Mouse (Mus musculus) midbrain, embryonic 13.5 days (tissue): Measurements from ENCODE around the gene Cox5a. TPM values are rescaled to one million over a fixed set of nuclear protein-coding genes. Genes with fewer than 3 reads are reported as not detected.

Source experiments
- ATAC-seq: fragments of 200-750 bp; cut with Nextera tagmentation; 2 replicates; pipeline ENCODE4 v1.8.0; 2017; ENCODE audit warnings: mild to moderate bottlenecking, moderate TSS enrichment, moderate library complexity
- H3K27ac ChIP-seq: fragments of 300-500 bp; sonication (generic); 2 replicates; pipeline ENCODE4 v1.5.1; 2015; ENCODE audit warnings: inconsistent platforms, mild to moderate bottlenecking, moderate library complexity
- H3K27me3 ChIP-seq: fragments of 300-500 bp; sonication (generic); 2 replicates; pipeline ENCODE4 v1.6.1; 2015; ENCODE audit warnings: mild to moderate bottlenecking, inconsistent platforms
- H3K36me3 ChIP-seq: fragments of 300-500 bp; sonication (generic); 2 replicates; pipeline ENCODE4 v1.6.1; 2015; ENCODE audit warnings: mild to moderate bottlenecking, inconsistent platforms
- H3K4me1 ChIP-seq: fragments of 300-500 bp; sonication (generic); replicated peaks from 2 replicates; pipeline ENCODE4 v1.6.1; 2015; ENCODE audit warnings: inconsistent platforms
- H3K4me2 ChIP-seq: fragments of 300-500 bp; sonication (generic); replicated peaks from 2 replicates; pipeline ENCODE4 v1.6.1; 2015; ENCODE audit warnings: moderate library complexity, mild to moderate bottlenecking, inconsistent platforms
- H3K4me3 ChIP-seq: fragments of 300-500 bp; sonication (generic); replicated peaks from 2 replicates; pipeline ENCODE4 v1.5.1; 2015; ENCODE audit warnings: mild to moderate bottlenecking, inconsistent platforms
- H3K9ac ChIP-seq: fragments of 300-500 bp; sonication (generic); replicated peaks from 2 replicates; pipeline ENCODE4 v1.6.1; 2015; ENCODE audit warnings: mild to moderate bottlenecking, inconsistent platforms
- H3K9me3 ChIP-seq: fragments of 300-500 bp; sonication (generic); 2 replicates; pipeline ENCODE4 v1.6.1; 2016; ENCODE audit warnings: mild to moderate bottlenecking, inconsistent platforms
- WGBS: fragments of 180-500 bp; shearing (Covaris S2); methylation state at CpG from one replicate; pipeline ENCODE4 v1.1.7; 2015; 5-methylcytosine and 5-hydroxymethylcytosine counted together
- polyA plus RNA-seq: library from polyadenylated mRNA; unstranded; fragments of >200 nt; fragmentation: Nextera tagmentation; extraction: Ambion mirVana; gene quantifications from 2 replicates; pipeline ENCODE4 v1.2.1, GENCODE M21; 2015

The Cox5a gene
- 809 and 819 TPM in 2 replicates for polyA plus RNA-seq

DNA sequence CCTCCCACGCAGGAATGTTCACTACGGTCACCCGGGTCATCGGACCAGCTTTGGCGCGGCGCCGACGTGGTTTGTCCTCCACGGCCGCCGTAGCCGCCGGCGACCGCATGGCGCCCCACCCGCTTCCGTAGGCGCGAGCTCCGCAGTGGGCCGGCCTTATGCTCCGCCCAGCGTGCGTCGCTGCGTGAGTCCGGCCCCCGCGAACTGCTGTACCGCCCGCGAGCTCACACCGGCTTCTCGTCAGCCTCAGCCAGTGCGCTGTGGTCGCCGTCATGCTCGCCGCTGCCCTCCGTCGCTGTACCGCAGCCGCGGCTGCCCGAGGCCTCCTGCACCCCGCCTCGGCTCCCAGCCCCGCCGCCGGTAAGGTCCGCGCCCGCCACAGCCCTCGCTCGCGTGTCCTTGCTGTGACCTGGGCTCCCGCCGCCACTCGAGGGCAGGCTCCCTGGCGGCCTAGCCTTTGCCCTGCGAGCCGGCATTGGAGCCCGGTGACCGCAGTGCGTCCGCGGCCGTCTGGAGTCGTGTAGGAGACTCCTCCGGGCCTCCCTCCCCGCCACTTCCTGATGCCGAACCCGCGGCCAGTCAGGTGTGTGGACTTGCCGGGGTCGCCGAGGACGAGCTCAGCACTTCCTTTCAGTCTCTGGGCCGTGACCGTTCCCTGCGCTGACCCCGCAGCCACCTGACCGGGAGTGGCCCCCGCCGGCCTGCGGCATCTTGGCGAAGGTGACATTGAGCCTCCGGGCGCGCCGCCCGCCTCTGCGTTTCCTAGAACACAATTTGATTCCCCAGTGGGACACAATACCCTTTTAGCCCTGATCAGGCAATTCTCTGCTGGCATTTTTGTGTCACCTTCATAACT lies at the start of gene Cox5a:
Gene Cox5a (plus strand): TSS at position 219 of the 856 bp plus-strand sequence.
- Histone ChIP-seq H3K4me1 (peaks cover 44% of the 10 kb centered on the region), H3K9ac (peak within 1 kb of the TSS; percentile 98), H3K4me2 (peak within 1 kb of the TSS; percentile 74), H3K27ac (peak within 1 kb of the TSS; percentile 92), H3K9me3 (no peaks in the 10 kb centered on the region), H3K27me3 (no peaks in the 10 kb centered on the region), H3K4me3 (peak within 1 kb of the TSS; percentile 98), H3K36me3 (no peaks in the 10 kb centered on the region)
- ATAC-seq = peak; percentile 97
- under 1% methylated on average over 87 of the region's 95 CpGs for WGBS

DNA sequence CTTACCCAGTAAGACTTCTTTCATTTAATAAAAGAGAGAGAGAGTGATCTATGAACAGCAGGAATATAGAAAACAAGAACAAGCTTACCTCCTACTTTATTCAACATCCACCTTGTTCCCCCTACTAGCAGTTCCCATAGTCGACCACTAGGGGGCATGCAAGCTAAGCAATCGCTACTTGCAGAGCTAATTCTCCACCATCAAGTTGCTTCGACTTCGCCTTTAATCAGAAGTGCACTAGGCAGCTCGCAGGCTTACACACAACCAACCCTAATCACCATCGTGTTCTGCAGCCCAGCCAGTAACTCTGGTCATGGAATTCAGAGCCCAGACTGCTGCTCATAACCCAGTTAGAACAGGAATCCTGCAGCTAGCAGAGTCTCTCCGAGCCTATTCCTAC lies 35.3 kb upstream of the Cox5a start:
- no peak overlapping the region for H3K9ac ChIP-seq
- peaks cover 4% of the 10 kb centered on the region; the same call in 1 of the 2 replicates for H3K4me1 ChIP-seq
- no peak overlapping the region for H3K4me3 ChIP-seq
- H3K27ac ChIP-seq = no peak overlapping the region
- H3K9me3 ChIP-seq = no peaks in the 10 kb centered on the region
- H3K27me3 ChIP-seq = no peaks in the 10 kb centered on the region
- 0 out of 2 replicates have a peak overlapping the region, but pooled peaks have one; percentile 12 for H3K4me2 ChIP-seq
- ATAC-seq = peak; percentile 74
- H3K36me3 ChIP-seq = no peaks in the 10 kb centered on the region
- 16% methylated on average over 7 of the region's 7 CpGs for WGBS

DNA sequence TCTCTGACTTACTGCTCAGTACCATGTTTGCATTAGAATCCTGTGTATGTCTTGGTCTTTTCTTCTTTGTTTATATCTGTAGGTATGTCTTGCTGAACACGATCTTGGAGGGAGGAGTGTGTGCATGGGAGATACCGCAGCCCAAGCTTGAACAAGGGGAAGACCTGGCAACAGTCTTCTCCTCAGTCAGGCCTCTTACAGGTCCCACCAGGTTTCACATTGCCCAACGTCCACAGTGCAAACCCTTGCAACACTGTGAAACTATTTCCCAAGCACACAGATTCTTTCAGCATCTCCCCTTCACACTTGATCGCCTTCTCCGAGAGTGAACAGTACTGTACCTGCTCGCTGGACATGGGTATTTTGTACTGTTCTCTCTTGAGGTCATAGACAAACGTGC lies 33.3 kb upstream of the Cox5a start:
- H3K4me3 ChIP-seq = no peak overlapping the region
- no peaks in the 10 kb centered on the region for H3K9me3 ChIP-seq
- no peaks in the 10 kb centered on the region for H3K27me3 ChIP-seq
- H3K36me3 ChIP-seq = no peaks in the 10 kb centered on the region
- H3K9ac ChIP-seq = no peak overlapping the region
- WGBS = 76% methylated on average over 7 of the region's 7 CpGs
- H3K4me1 ChIP-seq = peaks cover 4% of the 10 kb centered on the region; the same call in 1 of the 2 replicates
- no peak for ATAC-seq
- no peak overlapping the region for H3K4me2 ChIP-seq
- H3K27ac ChIP-seq = no peak overlapping the region

DNA sequence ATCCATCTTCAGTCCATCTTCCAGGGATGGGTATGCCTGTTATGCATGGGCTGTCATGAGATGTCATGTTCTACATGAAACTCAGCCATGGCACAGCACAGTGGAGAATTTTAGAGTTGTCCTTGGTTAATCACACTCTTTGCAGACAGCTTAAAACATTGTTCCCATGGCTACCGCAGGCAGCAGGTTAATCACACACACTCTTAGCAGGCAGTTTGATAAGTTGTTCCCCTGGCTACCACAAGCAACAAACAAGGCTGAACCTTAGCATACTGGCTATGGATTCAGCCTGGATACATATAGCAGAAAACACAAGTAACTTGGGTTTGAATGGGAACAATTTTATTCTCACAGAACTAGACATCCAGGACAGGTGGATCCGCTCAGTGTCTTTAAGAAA lies 27.5 kb upstream of the Cox5a start:
- Histone ChIP-seq H3K4me3 (no peak overlapping the region), H3K9me3 (no peaks in the 10 kb centered on the region), H3K4me1 (peaks cover 7% of the 10 kb centered on the region), H3K36me3 (no peaks in the 10 kb centered on the region), H3K4me2 (no peak overlapping the region), H3K9ac (no peak overlapping the region), H3K27ac (no peak overlapping the region), H3K27me3 (no peaks in the 10 kb centered on the region)
- 94% methylated on average over 2 of the region's 2 CpGs for WGBS
- no peak for ATAC-seq

DNA sequence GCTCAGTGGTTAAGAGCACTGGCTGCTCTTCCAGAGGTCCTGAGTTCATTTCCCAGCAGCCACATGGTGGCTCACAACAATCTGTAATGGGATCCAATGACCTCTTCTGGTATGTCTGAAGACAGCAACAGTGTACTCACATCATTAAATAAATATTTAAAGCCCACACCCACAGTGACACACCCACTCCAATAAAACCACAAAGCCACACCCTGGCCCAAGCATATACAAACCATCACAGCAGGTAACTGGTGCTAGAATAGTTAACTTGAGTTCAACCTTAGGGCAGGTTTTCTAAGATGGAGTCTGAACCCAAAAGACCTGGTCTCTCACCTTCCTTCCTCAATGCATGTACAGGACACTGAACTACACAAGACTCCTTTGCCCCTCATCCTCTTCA lies 26.1 kb upstream of the Cox5a start:
- no peak overlapping the region for H3K4me2 ChIP-seq
- no peaks in the 10 kb centered on the region for H3K9me3 ChIP-seq
- H3K9ac ChIP-seq = no peak overlapping the region
- H3K4me3 ChIP-seq = no peak overlapping the region
- no peaks in the 10 kb centered on the region for H3K36me3 ChIP-seq
- peaks cover 18% of the 10 kb centered on the region for H3K4me1 ChIP-seq
- peaks cover 3% of the 10 kb centered on the region; the same call in 1 of the 2 replicates for H3K27me3 ChIP-seq
- H3K27ac ChIP-seq = no peak overlapping the region
- ATAC-seq = no peak

DNA sequence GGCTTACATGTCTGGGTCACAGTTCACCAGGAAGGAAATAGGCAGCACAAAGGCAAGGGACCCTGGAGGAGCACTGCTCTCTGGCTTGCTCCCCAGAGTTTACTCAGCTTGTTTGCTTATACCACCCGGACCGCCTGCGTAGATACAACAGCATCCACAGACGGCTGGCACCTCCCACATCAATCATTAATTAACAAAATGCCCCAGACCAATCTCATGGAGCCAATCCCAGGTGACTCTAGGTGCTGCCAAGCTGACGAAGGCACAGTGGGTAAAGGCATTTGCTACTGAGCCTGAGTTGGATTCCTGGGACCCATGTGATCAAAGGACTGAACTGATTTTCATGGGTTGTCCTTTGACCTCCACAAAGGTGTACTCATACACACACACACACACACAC lies 23.8 kb upstream of the Cox5a start:
- 71% methylated on average over 5 of the region's 5 CpGs for WGBS
- H3K9ac ChIP-seq = no peak overlapping the region

DNA sequence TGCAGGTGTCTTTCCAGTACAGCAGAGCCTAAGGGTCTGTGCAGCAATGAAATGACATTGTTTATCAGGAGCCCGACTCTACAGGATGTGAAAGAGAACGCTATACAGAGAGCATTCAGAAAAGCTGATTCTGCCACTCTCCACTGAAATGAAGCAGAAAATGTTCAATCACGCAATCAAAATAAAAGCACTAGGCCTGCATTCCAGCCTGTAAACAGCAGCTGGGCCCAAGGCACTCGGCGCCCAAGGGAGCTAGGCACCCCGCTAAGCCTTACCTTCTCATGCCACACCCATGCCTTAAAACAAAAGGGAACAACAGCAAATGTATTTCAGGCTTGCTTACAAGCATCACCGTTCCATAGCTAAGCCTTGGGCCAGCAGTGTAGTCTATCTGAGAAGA lies 22.5 kb upstream of the Cox5a start:
- no peak for ATAC-seq
- H3K36me3 ChIP-seq = no peaks in the 10 kb centered on the region
- WGBS = 54% methylated on average over 7 of the region's 7 CpGs
- H3K27me3 ChIP-seq = peaks cover 34% of the 10 kb centered on the region
- no peak overlapping the region for H3K4me2 ChIP-seq
- H3K9ac ChIP-seq = 0 out of 2 replicates have a peak overlapping the region, but pooled peaks have one; percentile 50
- H3K9me3 ChIP-seq = no peaks in the 10 kb centered on the region
- no peak overlapping the region for H3K4me3 ChIP-seq
- H3K4me1 ChIP-seq = peaks cover 51% of the 10 kb centered on the region
- peak overlapping the region; percentile 56 for H3K27ac ChIP-seq

More for the DNA sequence above, 23.8 kb upstream of the Cox5a start:
- no peak overlapping the region for H3K4me2 ChIP-seq
- no peaks in the 10 kb centered on the region for H3K9me3 ChIP-seq
- H3K27me3 ChIP-seq = peaks cover 21% of the 10 kb centered on the region
- no peaks in the 10 kb centered on the region for H3K36me3 ChIP-seq
- H3K4me1 ChIP-seq = peaks cover 38% of the 10 kb centered on the region
- H3K4me3 ChIP-seq = no peak overlapping the region
- no peak for ATAC-seq
- no peak overlapping the region for H3K27ac ChIP-seq

DNA sequence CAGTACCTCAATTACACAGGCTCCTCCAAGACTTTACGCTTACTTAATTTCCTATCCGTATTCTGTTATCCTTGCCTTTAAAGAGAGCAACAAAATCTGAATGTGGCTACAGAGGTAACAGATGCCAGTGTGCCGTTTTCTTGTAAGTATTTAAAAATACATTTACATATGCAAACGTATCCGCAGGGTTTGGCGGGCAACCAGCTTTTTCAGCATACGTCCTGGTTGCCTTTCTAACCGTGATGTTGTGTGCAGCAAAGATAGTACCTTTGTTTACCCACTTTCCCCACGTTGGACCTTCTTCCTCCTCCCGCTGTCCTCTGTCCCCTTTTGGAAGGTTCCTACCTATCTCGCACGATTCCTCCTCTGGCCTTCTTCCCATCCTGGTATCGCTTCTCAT lies 19.6 kb upstream of the Cox5a start:
- Histone ChIP-seq H3K27ac (peak overlapping the region; percentile 86), H3K9me3 (no peaks in the 10 kb centered on the region), H3K27me3 (peaks cover 62% of the 10 kb centered on the region), H3K36me3 (no peaks in the 10 kb centered on the region), H3K4me3 (peak overlapping the region; percentile 27), H3K4me2 (peak overlapping the region; percentile 84), H3K4me1 (peaks cover 80% of the 10 kb centered on the region), H3K9ac (peak overlapping the region; percentile 51)
- WGBS = 4% methylated on average over 13 of the region's 13 CpGs
- ATAC-seq = no peak

DNA sequence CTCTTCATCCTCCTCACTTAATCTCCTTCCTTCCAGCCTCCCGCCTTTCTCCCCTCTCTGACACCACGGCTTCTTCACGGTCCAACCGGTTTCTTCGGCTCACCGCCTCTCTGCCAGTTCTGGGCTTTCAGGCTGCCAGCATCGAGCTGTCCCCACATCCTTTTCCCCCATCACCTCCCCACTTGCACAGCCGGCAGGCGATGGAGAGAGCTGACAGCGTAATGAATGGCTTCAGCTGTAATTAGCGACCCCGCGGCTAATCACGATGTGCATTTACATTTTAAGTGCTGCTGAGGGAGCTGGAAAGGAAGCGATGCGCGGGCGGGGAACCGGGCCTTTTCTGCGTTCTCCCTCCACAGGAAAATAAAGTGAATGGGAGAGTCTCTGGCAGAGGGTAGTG lies 19.2 kb upstream of the Cox5a start:
- WGBS = 1% methylated on average over 20 of the region's 20 CpGs
- Histone ChIP-seq H3K4me3 (peak overlapping the region; percentile 27), H3K4me2 (peak overlapping the region; percentile 84), H3K9ac (peak overlapping the region; percentile 51), H3K36me3 (no peaks in the 10 kb centered on the region), H3K27me3 (peaks cover 65% of the 10 kb centered on the region), H3K9me3 (no peaks in the 10 kb centered on the region), H3K27ac (peak overlapping the region; percentile 86), H3K4me1 (peaks cover 80% of the 10 kb centered on the region)
- no peak for ATAC-seq

DNA sequence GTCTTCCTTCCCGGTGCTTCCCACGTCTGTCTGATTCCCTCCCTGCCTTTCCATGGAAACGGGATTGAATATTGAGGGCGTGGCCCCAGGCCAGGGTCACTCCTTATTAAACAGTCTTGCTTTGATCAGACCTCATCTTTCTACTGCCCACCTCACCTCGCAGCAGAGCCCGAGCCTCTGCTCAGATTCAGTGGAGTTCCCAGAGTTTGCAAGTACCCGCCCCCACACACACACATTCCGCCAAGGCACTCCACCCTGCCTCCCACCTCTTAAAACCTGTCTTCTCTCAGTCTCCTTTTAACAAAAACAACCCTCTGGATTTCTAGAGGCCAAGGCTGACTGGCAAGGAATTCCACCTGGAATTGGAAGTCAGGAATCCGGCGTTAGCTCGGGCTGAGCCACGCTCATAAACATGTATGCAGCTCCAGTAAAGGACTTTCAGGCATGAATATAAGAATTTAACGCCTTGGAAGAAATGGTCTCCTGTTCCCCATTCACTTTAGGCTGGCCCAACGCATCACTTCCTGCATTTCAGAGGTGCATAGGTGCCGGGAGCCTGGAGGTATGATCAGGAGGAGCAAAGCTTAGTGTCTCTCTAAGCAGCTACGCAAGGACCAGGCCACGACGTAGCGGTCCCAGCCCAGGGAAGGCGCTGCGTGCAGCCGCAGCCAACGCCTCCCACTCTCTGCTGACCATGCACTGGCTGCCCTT lies 18.0 kb upstream of the Cox5a start:
- no peak for ATAC-seq
- Histone ChIP-seq H3K4me1 (peaks cover 76% of the 10 kb centered on the region), H3K4me2 (peak overlapping the region; percentile 84), H3K36me3 (no peaks in the 10 kb centered on the region), H3K27ac (peak overlapping the region; percentile 88), H3K27me3 (peaks cover 65% of the 10 kb centered on the region), H3K9ac (peak overlapping the region; percentile 4; the same call in 1 of the 2 replicates), H3K4me3 (peak overlapping the region; percentile 44), H3K9me3 (no peaks in the 10 kb centered on the region)
- WGBS = 2% methylated on average over 23 of the region's 23 CpGs

DNA sequence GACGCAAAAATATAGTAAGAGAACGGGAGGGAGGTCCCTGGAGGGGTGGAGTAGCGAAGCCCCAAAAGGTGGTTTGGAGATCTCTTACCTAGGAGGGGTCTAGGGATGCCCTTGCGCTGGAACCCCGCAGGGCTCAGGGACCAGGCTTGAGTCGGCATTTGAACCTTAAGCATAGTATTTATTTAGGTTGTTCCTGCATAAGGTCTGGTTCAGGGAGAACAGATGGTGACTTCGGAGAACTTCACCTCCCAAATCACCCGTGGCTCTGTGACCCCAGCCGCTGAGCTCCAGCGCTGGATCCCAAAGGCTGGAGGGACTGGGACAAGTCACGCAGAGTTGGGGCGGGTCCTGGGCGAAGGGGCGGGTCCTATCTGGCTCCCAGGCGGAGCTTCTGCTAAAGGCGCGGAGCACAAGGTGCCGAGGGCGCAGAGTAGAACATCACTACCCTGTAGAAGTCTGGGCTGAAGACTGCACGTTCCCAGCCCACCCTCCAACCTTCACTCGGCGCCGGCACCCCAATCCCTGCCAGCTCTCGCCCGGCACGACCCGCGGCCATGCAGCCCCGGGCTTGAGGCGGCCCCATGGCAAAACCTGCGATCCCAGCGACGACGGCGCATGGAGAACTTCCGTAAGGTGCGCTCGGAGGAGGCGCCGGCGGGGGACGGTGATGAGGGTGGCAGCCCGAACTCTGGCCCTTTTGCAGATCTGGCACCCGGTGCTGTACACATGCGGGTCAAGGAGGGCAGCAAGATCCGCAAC lies 17.3 kb upstream of the Cox5a start, which contains the start of gene Rpp25:
Gene Rpp25 (plus strand): TSS at position 405 of the 759 bp plus-strand sequence.
- H3K9ac ChIP-seq = peak within 1 kb of the TSS; percentile 62
- peaks cover 65% of the 10 kb centered on the region for H3K27me3 ChIP-seq
- WGBS = under 1% methylated on average over 45 of the region's 46 CpGs
- peak within 1 kb of the TSS; percentile 84 for H3K4me2 ChIP-seq
- H3K27ac ChIP-seq = peak within 1 kb of the TSS; percentile 88
- H3K9me3 ChIP-seq = no peaks in the 10 kb centered on the region
- ATAC-seq = peak; percentile 51; the same call in 1 of the 2 replicates
- H3K36me3 ChIP-seq = no peaks in the 10 kb centered on the region
- H3K4me1 ChIP-seq = peaks cover 70% of the 10 kb centered on the region
- peak within 1 kb of the TSS; percentile 44 for H3K4me3 ChIP-seq
